Mouse (Mus musculus): ENCODE measurements at regions not wholly inside any gene's neighbourhood (a gene's known extent, or its start where the extent isn't known, plus 50 kb on each side); places are given as distances from the start of the nearest gene placed in this dataset.
"Not testable (repeated sequence)": the region's sequence is repeated elsewhere in the genome, so short reads cannot be mapped to it uniquely, and the experiment has no call there.

DNA sequence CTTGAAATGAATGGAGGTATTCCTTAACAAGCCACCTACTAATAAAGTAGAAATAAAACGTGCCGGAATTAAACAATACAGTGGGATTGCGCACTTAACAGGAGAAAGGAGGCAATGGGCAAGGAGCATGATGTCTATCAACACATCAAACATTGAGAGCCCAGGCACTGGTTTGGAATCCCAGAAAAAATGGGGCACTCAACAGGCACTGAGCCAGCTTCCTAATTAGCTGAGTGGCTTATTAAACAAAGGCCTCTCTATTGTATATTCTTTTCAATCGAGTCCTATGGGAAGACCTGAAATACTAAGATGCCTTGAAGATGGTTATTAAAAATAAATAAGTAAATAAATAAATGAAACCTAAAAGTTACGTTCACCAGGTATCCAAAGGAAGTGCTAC is 897.3 kb downstream of the Ttll7 start:
- TF ChIP-seq GATA1 (IDR thresholded peaks at IDR 0.05; ENCODE audit: borderline replicate concordance, low read length) (no peak), FLI1 (IDR thresholded peaks at IDR 0.05; ENCODE audit: low read length) (no peak)
- H3K27me3 ChIP-seq (replicated peaks), result no peaks in the 10 kb centered on the region
- H3K4me1 ChIP-seq, result no peaks in the 10 kb centered on the region
- no peaks in the 10 kb centered on the region for H3K36me3 ChIP-seq (replicated peaks; ENCODE audit: low read length)
- peaks cover 11% of the 10 kb centered on the region for H3K9me3 ChIP-seq
- no peak overlapping the region for H3K4me3 ChIP-seq (replicated peaks)

- no peak for TF ChIP-seq FLI1 (IDR thresholded peaks at IDR 0.05; ENCODE audit: low read length)
- H3K4me3 ChIP-seq (replicated peaks), result no peak overlapping the region
- H3K36me3 ChIP-seq (replicated peaks; ENCODE audit: low read length), result no peaks in the 10 kb centered on the region
- H3K4me1 ChIP-seq, result no peaks in the 10 kb centered on the region
- H3K27me3 ChIP-seq (replicated peaks), result no peaks in the 10 kb centered on the region
- no peaks in the 10 kb centered on the region for H3K9me3 ChIP-seq
Observed at GRCm38 (mm10) chr3:147736673-147737439, 884.7 kb downstream of the Ttll7 start.

DNA sequence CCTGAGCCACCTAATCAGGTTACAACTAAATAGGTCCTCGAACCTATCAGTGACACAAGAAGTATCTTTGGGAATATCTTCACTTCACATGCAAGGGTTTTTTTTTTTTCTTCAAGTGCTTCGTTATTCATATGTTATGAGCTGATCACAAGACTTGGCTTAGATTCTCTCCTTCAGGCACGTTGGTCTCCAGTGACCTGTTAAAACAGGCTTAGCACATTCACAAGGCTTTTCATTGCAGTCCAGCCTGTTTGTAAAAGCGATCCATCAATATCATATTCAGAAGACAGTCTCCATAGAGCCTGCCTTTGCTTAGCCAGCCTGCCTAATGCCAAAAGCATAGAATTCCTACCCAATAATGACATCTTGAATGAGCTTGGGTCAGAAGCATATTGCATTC is 864.2 kb downstream of the Ttll7 start:
- TF ChIP-seq FLI1 (IDR thresholded peaks at IDR 0.05; ENCODE audit: low read length) (no peak), GATA1 (IDR thresholded peaks at IDR 0.05; ENCODE audit: borderline replicate concordance, low read length) (no peak)
- Histone ChIP-seq H3K4me3 (replicated peaks) (no peak overlapping the region), H3K9me3 (no peaks in the 10 kb centered on the region), H3K27me3 (replicated peaks) (no peaks in the 10 kb centered on the region), H3K4me1 (no peaks in the 10 kb centered on the region), H3K36me3 (replicated peaks; ENCODE audit: low read length) (no peaks in the 10 kb centered on the region)

DNA sequence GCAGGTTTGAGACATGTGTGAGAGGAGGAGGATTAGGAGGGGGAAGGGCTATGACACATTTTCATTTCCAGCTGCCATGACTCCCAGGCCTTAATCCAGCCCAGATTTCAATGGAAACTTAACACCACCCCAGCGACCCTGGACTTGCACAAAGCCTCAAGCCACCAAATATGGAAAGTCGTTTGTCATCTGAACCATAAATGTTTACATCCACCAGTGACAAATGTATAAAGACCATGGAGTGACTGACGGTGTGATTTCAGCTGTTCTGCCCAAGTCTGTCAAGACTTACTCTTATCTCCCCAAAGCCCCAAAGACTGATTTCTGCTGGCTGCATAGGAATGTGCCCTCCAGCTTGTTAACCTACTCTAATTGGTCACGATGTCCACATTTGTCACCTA is 855.2 kb downstream of the Ttll7 start:
- no peaks in the 10 kb centered on the region for H3K36me3 ChIP-seq (replicated peaks; ENCODE audit: low read length)
- H3K27me3 ChIP-seq (replicated peaks), result no peaks in the 10 kb centered on the region

GRCm38 (mm10) chr3:147683730-147684129 is 831.6 kb downstream of the Ttll7 start:
- H3K27me3 ChIP-seq (replicated peaks), result no peaks in the 10 kb centered on the region
- H3K9me3 ChIP-seq, result 0 out of 2 replicates have a peak, but pooled peaks cover 6% of the 10 kb centered on the region
- no peak overlapping the region for H3K4me3 ChIP-seq (replicated peaks)
- H3K36me3 ChIP-seq (replicated peaks; ENCODE audit: low read length), result no peaks in the 10 kb centered on the region
- H3K4me1 ChIP-seq, result no peaks in the 10 kb centered on the region
- TF ChIP-seq GATA1 (IDR thresholded peaks at IDR 0.05; ENCODE audit: borderline replicate concordance, low read length) (no peak), FLI1 (IDR thresholded peaks at IDR 0.05; ENCODE audit: low read length) (no peak)

More for the DNA sequence above, 855.2 kb downstream of the Ttll7 start:
- peaks cover 19% of the 10 kb centered on the region for H3K9me3 ChIP-seq
- TF ChIP-seq GATA1 (IDR thresholded peaks at IDR 0.05; ENCODE audit: borderline replicate concordance, low read length) (no peak), FLI1 (IDR thresholded peaks at IDR 0.05; ENCODE audit: low read length) (no peak)
- no peaks in the 10 kb centered on the region for H3K4me1 ChIP-seq
- H3K4me3 ChIP-seq (replicated peaks), result no peak overlapping the region

- Histone ChIP-seq H3K36me3 (replicated peaks; ENCODE audit: low read length) (no peaks in the 10 kb centered on the region), H3K4me3 (replicated peaks) (no peak overlapping the region), H3K4me1 (no peaks in the 10 kb centered on the region), H3K27me3 (replicated peaks) (no peaks in the 10 kb centered on the region), H3K9me3 (peaks cover 11% of the 10 kb centered on the region; the same call in 1 of the 2 replicates)
- TF ChIP-seq FLI1 (IDR thresholded peaks at IDR 0.05; ENCODE audit: low read length) (no peak), GATA1 (IDR thresholded peaks at IDR 0.05; ENCODE audit: borderline replicate concordance, low read length) (no peak)
Observed at GRCm38 (mm10) chr3:147680299-147680698, 828.1 kb downstream of the Ttll7 start.

- Histone ChIP-seq H3K36me3 (replicated peaks; ENCODE audit: low read length) (no peaks in the 10 kb centered on the region), H3K27me3 (replicated peaks) (no peaks in the 10 kb centered on the region), H3K4me1 (no peaks in the 10 kb centered on the region), H3K4me3 (replicated peaks) (no peak overlapping the region), H3K9me3 (0 out of 2 replicates have a peak, but pooled peaks cover 4% of the 10 kb centered on the region)
- TF ChIP-seq GATA1 (IDR thresholded peaks at IDR 0.05; ENCODE audit: borderline replicate concordance, low read length) (no peak), FLI1 (IDR thresholded peaks at IDR 0.05; ENCODE audit: low read length) (no peak)
Observed at GRCm38 (mm10) chr3:147662572-147662971, 810.4 kb downstream of the Ttll7 start.

GRCm38 (mm10) chr3:147652849-147653248 is 800.7 kb downstream of the Ttll7 start:
- no peak for TF ChIP-seq GATA1 (IDR thresholded peaks at IDR 0.05; ENCODE audit: borderline replicate concordance, low read length)
- no peak for TF ChIP-seq FLI1 (IDR thresholded peaks at IDR 0.05; ENCODE audit: low read length)

GRCm38 (mm10) chr3:147635486-147635885 is 783.3 kb downstream of the Ttll7 start:
- H3K27me3 ChIP-seq (replicated peaks); H3K4me1 ChIP-seq; H3K4me3 ChIP-seq (replicated peaks); H3K36me3 ChIP-seq (replicated peaks; ENCODE audit: low read length); H3K9me3 ChIP-seq: not testable (repeated sequence)

More at GRCm38 (mm10) chr3:147652849-147653248, 800.7 kb downstream of the Ttll7 start:
- Histone ChIP-seq H3K36me3 (replicated peaks; ENCODE audit: low read length) (no peaks in the 10 kb centered on the region), H3K9me3 (peaks cover 14% of the 10 kb centered on the region), H3K4me3 (replicated peaks) (no peak overlapping the region), H3K27me3 (replicated peaks) (no peaks in the 10 kb centered on the region), H3K4me1 (no peaks in the 10 kb centered on the region)

DNA sequence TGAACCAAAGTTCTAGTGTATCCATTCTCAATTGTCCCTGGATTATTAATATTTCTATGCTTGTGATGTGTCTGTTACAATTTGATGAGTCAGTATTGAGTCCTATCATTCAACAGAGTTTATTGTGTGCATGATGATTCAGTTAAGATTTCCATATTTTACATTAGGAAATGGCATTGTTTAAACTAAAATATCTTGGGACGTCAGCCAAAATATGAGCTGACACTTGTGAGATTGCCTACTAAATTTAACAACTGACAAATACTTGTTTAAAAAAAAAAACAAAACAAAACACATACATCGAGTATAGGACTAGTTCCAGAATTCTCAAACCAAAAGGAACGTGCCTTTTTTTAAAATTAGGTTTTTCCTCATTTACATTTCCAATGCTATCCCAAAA is 779.0 kb downstream of the Ttll7 start:
- TF ChIP-seq GATA1 (IDR thresholded peaks at IDR 0.05; ENCODE audit: borderline replicate concordance, low read length) (no peak), FLI1 (IDR thresholded peaks at IDR 0.05; ENCODE audit: low read length) (no peak)

More for the DNA sequence above, 779.0 kb downstream of the Ttll7 start:
- Histone ChIP-seq H3K4me3 (replicated peaks) (no peak overlapping the region), H3K27me3 (replicated peaks) (no peaks in the 10 kb centered on the region), H3K36me3 (replicated peaks; ENCODE audit: low read length) (no peaks in the 10 kb centered on the region), H3K9me3 (no peaks in the 10 kb centered on the region), H3K4me1 (no peaks in the 10 kb centered on the region)

Data from megakaryocyte, embryonic 14.5 days (primary cell).